ENCODE assay signal across 19 mouse cellular contexts in genomic region chr17:28286133-28286532, GRCm38 (mm10). TPM values are rescaled to one million over a fixed set of nuclear protein-coding genes. Genes with fewer than 3 reads are reported as not detected.
DNase-seq lines count a peak whose midpoint lies in the region; ATAC-seq and TF ChIP-seq lines count a peak whose summit lies in the region.
"Had no signal": no experiment of that assay in that cellular context is flagged by ENCODE, and none has a peak within 500 bp of the region (broad histone marks: within the 10 kb centered on the region; RNA-seq: fewer than 3 reads in every experiment).

No protein-coding gene starts in this region.

- no peaks in the 10 kb centered on the region for H3K27me3 ChIP-seq in hindbrain, embryonic 10.5 days (ENCODE audit: insufficient read depth, poor library complexity, severe bottlenecking)
- no peaks in the 10 kb centered on the region for H3K27me3 ChIP-seq in hindbrain, postnatal 0 days (ENCODE audit: insufficient read depth, low read length)
- H3K27me3 ChIP-seq in midbrain, embryonic 10.5 days (ENCODE audit: low read depth, poor library complexity, severe bottlenecking): no peaks in the 10 kb centered on the region
- H3K27me3 ChIP-seq in midbrain, embryonic 14.5 days (ENCODE audit: control insufficient read depth, insufficient read depth, low read length): no peaks in the 10 kb centered on the region
- no peaks in the 10 kb centered on the region for H3K27me3 ChIP-seq in embryonic facial prominence, embryonic 10.5 days (replicated peaks; ENCODE audit: low read depth, poor library complexity, severe bottlenecking)
- no peaks in the 10 kb centered on the region for H3K27me3 ChIP-seq in limb, embryonic 13.5 days
- no peaks in the 10 kb centered on the region for H3K27me3 ChIP-seq in stomach, postnatal 0 days (ENCODE audit: control insufficient read depth, insufficient read depth, low read length)
- H3K27me3 ChIP-seq: embryonic facial prominence, embryonic 12.5 days; midbrain, embryonic 12.5 days had no signal

- H3K27ac ChIP-seq in hindbrain, embryonic 10.5 days: peak overlapping the region; percentile 72
- H3K27ac ChIP-seq in hindbrain, postnatal 0 days: no peak overlapping the region
- peak overlapping the region; percentile 2; the same call in 1 of the 2 replicates for H3K27ac ChIP-seq in midbrain, embryonic 10.5 days (replicated peaks)
- H3K27ac ChIP-seq in midbrain, embryonic 14.5 days (replicated peaks; ENCODE audit: low read depth, low read length): no peak overlapping the region
- H3K27ac ChIP-seq in embryonic facial prominence, embryonic 10.5 days (replicated peaks): peak overlapping the region; percentile 19; the same call in 1 of the 2 replicates
- H3K27ac ChIP-seq in limb, embryonic 13.5 days: no peak overlapping the region; the same call in 1 of the 2 replicates
- H3K27ac ChIP-seq in stomach, postnatal 0 days (replicated peaks): no peak overlapping the region
- H3K27ac ChIP-seq: embryonic facial prominence, embryonic 12.5 days; heart, embryonic 10.5 days; macrophage; midbrain, embryonic 12.5 days had no signal

- TF ChIP-seq EP300 in stomach, postnatal 0 days (optimal IDR thresholded peaks at IDR 0.05): no peak

- 86% methylated on average over 10 of the region's 10 CpGs for WGBS in hindbrain, embryonic 10.5 days
- 68% methylated on average over 10 of the region's 10 CpGs for WGBS in hindbrain, postnatal 0 days
- 87% methylated on average over 10 of the region's 10 CpGs for WGBS in midbrain, embryonic 10.5 days
- 86% methylated on average over 10 of the region's 10 CpGs for WGBS in midbrain, embryonic 14.5 days
- 82% methylated on average over 10 of the region's 10 CpGs for WGBS in embryonic facial prominence, embryonic 10.5 days
- 78% methylated on average over 10 of the region's 10 CpGs for WGBS in limb, embryonic 13.5 days
- 82% methylated on average over 10 of the region's 10 CpGs for WGBS in stomach, postnatal 0 days

- no peak for TF ChIP-seq CTCF in hindbrain, postnatal 0 days (IDR thresholded peaks at IDR 0.05; ENCODE audit: low read depth)
- TF ChIP-seq CTCF in stomach, postnatal 0 days (IDR thresholded peaks at IDR 0.05; ENCODE audit: low read depth): no peak

- no peak for DNase-seq in hindbrain, embryonic 10.5 days (ENCODE audit: low spot score)
- DNase-seq in hindbrain, postnatal 0 days (ENCODE audit: low spot score): no peak
- DNase-seq in midbrain, embryonic 10.5 days (ENCODE audit: low spot score): no peak
- DNase-seq in midbrain, embryonic 14.5 days: no peak
- no peak for DNase-seq in embryonic facial prominence, embryonic 10.5 days (ENCODE audit: low spot score)
- no peak for DNase-seq in stomach, postnatal 0 days (ENCODE audit: low spot score)
- DNase-seq: gastrocnemius, postnatal 25 days; heart, postnatal 10 days; kidney, postnatal 14 days; lung, adult 2 months; spleen, adult 18-20 months; thymus, adult 2 months had no signal

- peaks cover 43% of the 10 kb centered on the region for H3K4me1 ChIP-seq in hindbrain, embryonic 10.5 days (replicated peaks)
- peaks cover 7% of the 10 kb centered on the region; the same call in 1 of the 2 replicates for H3K4me1 ChIP-seq in hindbrain, postnatal 0 days (ENCODE audit: insufficient read depth, low read length)
- H3K4me1 ChIP-seq in midbrain, embryonic 10.5 days: peaks cover 29% of the 10 kb centered on the region
- no peaks in the 10 kb centered on the region; the same call in 1 of the 2 replicates for H3K4me1 ChIP-seq in midbrain, embryonic 14.5 days (ENCODE audit: control insufficient read depth, insufficient read depth, low read length)
- H3K4me1 ChIP-seq in embryonic facial prominence, embryonic 10.5 days: peaks cover 47% of the 10 kb centered on the region
- peaks cover 48% of the 10 kb centered on the region for H3K4me1 ChIP-seq in limb, embryonic 13.5 days
- no peaks in the 10 kb centered on the region for H3K4me1 ChIP-seq in stomach, postnatal 0 days (replicated peaks; ENCODE audit: control insufficient read depth, insufficient read depth)

- 0 out of 2 replicates have a peak, but pooled peaks cover 4% of the 10 kb centered on the region for H3K36me3 ChIP-seq in hindbrain, embryonic 10.5 days
- no peaks in the 10 kb centered on the region for H3K36me3 ChIP-seq in hindbrain, postnatal 0 days (ENCODE audit: insufficient read depth, low read length)
- no peaks in the 10 kb centered on the region for H3K36me3 ChIP-seq in midbrain, embryonic 10.5 days
- H3K36me3 ChIP-seq in midbrain, embryonic 14.5 days (ENCODE audit: control insufficient read depth, insufficient read depth, low read length): no peaks in the 10 kb centered on the region
- peaks cover 3% of the 10 kb centered on the region; the same call in 1 of the 2 replicates for H3K36me3 ChIP-seq in embryonic facial prominence, embryonic 10.5 days (replicated peaks)
- peaks cover 16% of the 10 kb centered on the region; the same call in 1 of the 2 replicates for H3K36me3 ChIP-seq in limb, embryonic 13.5 days
- no peaks in the 10 kb centered on the region for H3K36me3 ChIP-seq in stomach, postnatal 0 days (ENCODE audit: control insufficient read depth, insufficient read depth, low read length)
- H3K36me3 ChIP-seq: heart, embryonic 10.5 days; midbrain, embryonic 12.5 days had no signal

- no peak overlapping the region for H3K4me3 ChIP-seq in hindbrain, embryonic 10.5 days
- H3K4me3 ChIP-seq in hindbrain, postnatal 0 days (ENCODE audit: low read length): no peak overlapping the region
- no peak overlapping the region for H3K4me3 ChIP-seq in midbrain, embryonic 10.5 days
- H3K4me3 ChIP-seq in midbrain, embryonic 14.5 days (replicated peaks; ENCODE audit: low read depth, low read length): no peak overlapping the region
- no peak overlapping the region for H3K4me3 ChIP-seq in embryonic facial prominence, embryonic 10.5 days
- no peak overlapping the region for H3K4me3 ChIP-seq in limb, embryonic 13.5 days
- H3K4me3 ChIP-seq in stomach, postnatal 0 days (ENCODE audit: low read depth, low read length): no peak overlapping the region
- H3K4me3 ChIP-seq: embryonic facial prominence, embryonic 12.5 days; heart, embryonic 10.5 days; midbrain, embryonic 12.5 days had no signal

- no peak for ATAC-seq in hindbrain, postnatal 0 days
- ATAC-seq in midbrain, embryonic 14.5 days (ENCODE audit: low FRiP score, low TSS enrichment): no peak
- ATAC-seq in limb, embryonic 13.5 days (ENCODE audit: low FRiP score, low read depth): no peak
- ATAC-seq in stomach, postnatal 0 days (ENCODE audit: low FRiP score, low TSS enrichment): no peak
- ATAC-seq: CD4-positive, CD25-positive, alpha-beta regulatory T cell, adult 4 months had no signal

- H3K9me3 ChIP-seq in hindbrain, embryonic 10.5 days: no peaks in the 10 kb centered on the region
- no peaks in the 10 kb centered on the region for H3K9me3 ChIP-seq in hindbrain, postnatal 0 days (ENCODE audit: low read length)
- no peaks in the 10 kb centered on the region for H3K9me3 ChIP-seq in midbrain, embryonic 10.5 days (replicated peaks)
- H3K9me3 ChIP-seq in midbrain, embryonic 14.5 days (ENCODE audit: control insufficient read depth, low read length): no peaks in the 10 kb centered on the region
- no peaks in the 10 kb centered on the region for H3K9me3 ChIP-seq in embryonic facial prominence, embryonic 10.5 days
- H3K9me3 ChIP-seq in limb, embryonic 13.5 days: no peaks in the 10 kb centered on the region
- H3K9me3 ChIP-seq in stomach, postnatal 0 days (ENCODE audit: control insufficient read depth, low read length): no peaks in the 10 kb centered on the region
- H3K9me3 ChIP-seq: embryonic facial prominence, embryonic 12.5 days; heart, embryonic 10.5 days; midbrain, embryonic 12.5 days had no signal

- H3K9ac ChIP-seq in hindbrain, postnatal 0 days (replicated peaks; ENCODE audit: low read length): no peak overlapping the region
- no peak overlapping the region for H3K9ac ChIP-seq in midbrain, embryonic 14.5 days (replicated peaks; ENCODE audit: low read length)
- peak overlapping the region; percentile 51; the same call in 1 of the 2 replicates for H3K9ac ChIP-seq in limb, embryonic 13.5 days
- H3K9ac ChIP-seq in stomach, postnatal 0 days (ENCODE audit: low read length): no peak overlapping the region
- H3K9ac ChIP-seq: embryonic facial prominence, embryonic 12.5 days; midbrain, embryonic 12.5 days had no signal

- no peak overlapping the region for H3K4me2 ChIP-seq in hindbrain, postnatal 0 days (ENCODE audit: low read depth, low read length)
- H3K4me2 ChIP-seq in midbrain, embryonic 14.5 days (ENCODE audit: low read length): no peak overlapping the region
- no peak overlapping the region for H3K4me2 ChIP-seq in limb, embryonic 13.5 days (replicated peaks)
- H3K4me2 ChIP-seq in stomach, postnatal 0 days (replicated peaks; ENCODE audit: low read depth): no peak overlapping the region
- H3K4me2 ChIP-seq: embryonic facial prominence, embryonic 12.5 days; liver, embryonic 11.5 days; midbrain, embryonic 12.5 days had no signal

RNA-seq across cellular contexts. Expression of gene Fance, which starts 27.2 kb away (rescaled TPM):
- 32.6 and 32.9 TPM in 2 replicates for polyA plus RNA-seq in hindbrain, embryonic 10.5 days (2016; fragmentation: Nextera tagmentation; extraction: Ambion mirVana)
- total RNA-seq in hindbrain, postnatal 0 days (2014; rRNA removed): 38.7 and 46.5 TPM in 2 replicates
- polyA plus RNA-seq in hindbrain, postnatal 0 days (2015; fragmentation: Nextera tagmentation; extraction: Ambion mirVana): 23.6 and 27.2 TPM in 2 replicates
- polyA plus RNA-seq in midbrain, embryonic 10.5 days (2016; fragmentation: Nextera tagmentation; extraction: Ambion mirVana): 28.2 and 30.8 TPM in 2 replicates
- polyA plus RNA-seq in midbrain, embryonic 14.5 days (2014; fragmentation: Nextera tagmentation; extraction: Ambion mirVana): 19.5 and 24.3 TPM in 2 replicates
- polyA plus RNA-seq in embryonic facial prominence, embryonic 10.5 days (2016; fragmentation: Nextera tagmentation; extraction: Ambion mirVana): 28.4 and 30.9 TPM in 2 replicates
- 36.0 and 37.3 TPM in 2 replicates for polyA plus RNA-seq in limb, embryonic 13.5 days (2015; fragmentation: Nextera tagmentation; extraction: Ambion mirVana)
- 19.2 and 20.4 TPM in 2 replicates for polyA plus RNA-seq in stomach, postnatal 0 days (2015; fragmentation: Nextera tagmentation; extraction: Ambion mirVana)

RNA-seq across cellular contexts. Expression of gene Rpl10a, which starts 42.1 kb away (rescaled TPM):
- 439 and 483 TPM in 2 replicates for polyA plus RNA-seq in hindbrain, embryonic 10.5 days (2016; fragmentation: Nextera tagmentation; extraction: Ambion mirVana)
- 699 and 1,071 TPM in 2 replicates for total RNA-seq in hindbrain, postnatal 0 days (2014; rRNA removed)
- 337 and 355 TPM in 2 replicates for polyA plus RNA-seq in hindbrain, postnatal 0 days (2015; fragmentation: Nextera tagmentation; extraction: Ambion mirVana)
- 426 and 489 TPM in 2 replicates for polyA plus RNA-seq in midbrain, embryonic 10.5 days (2016; fragmentation: Nextera tagmentation; extraction: Ambion mirVana)
- polyA plus RNA-seq in midbrain, embryonic 14.5 days (2014; fragmentation: Nextera tagmentation; extraction: Ambion mirVana): 401 and 423 TPM in 2 replicates
- polyA plus RNA-seq in embryonic facial prominence, embryonic 10.5 days (2016; fragmentation: Nextera tagmentation; extraction: Ambion mirVana): 539 and 546 TPM in 2 replicates
- 580 and 609 TPM in 2 replicates for polyA plus RNA-seq in limb, embryonic 13.5 days (2015; fragmentation: Nextera tagmentation; extraction: Ambion mirVana)
- 491 and 514 TPM in 2 replicates for polyA plus RNA-seq in stomach, postnatal 0 days (2015; fragmentation: Nextera tagmentation; extraction: Ambion mirVana)

RNA-seq across cellular contexts. Expression of gene Ppard, which starts 53.6 kb away (rescaled TPM):
- 1.8 and 2.0 TPM in 2 replicates for polyA plus RNA-seq in hindbrain, embryonic 10.5 days (2016; fragmentation: Nextera tagmentation; extraction: Ambion mirVana)
- 16.4 and 16.6 TPM in 2 replicates for total RNA-seq in hindbrain, postnatal 0 days (2014; rRNA removed)
- polyA plus RNA-seq in hindbrain, postnatal 0 days (2015; fragmentation: Nextera tagmentation; extraction: Ambion mirVana): 1.4 and 1.7 TPM in 2 replicates
- 1.5 and 1.7 TPM in 2 replicates for polyA plus RNA-seq in midbrain, embryonic 10.5 days (2016; fragmentation: Nextera tagmentation; extraction: Ambion mirVana)
- 1.2 and 1.5 TPM in 2 replicates for polyA plus RNA-seq in midbrain, embryonic 14.5 days (2014; fragmentation: Nextera tagmentation; extraction: Ambion mirVana)
- 1.4 and 1.9 TPM in 2 replicates for polyA plus RNA-seq in embryonic facial prominence, embryonic 10.5 days (2016; fragmentation: Nextera tagmentation; extraction: Ambion mirVana)
- polyA plus RNA-seq in limb, embryonic 13.5 days (2015; fragmentation: Nextera tagmentation; extraction: Ambion mirVana): 3.0 and 3.4 TPM in 2 replicates
- 3.1 and 3.4 TPM in 2 replicates for polyA plus RNA-seq in stomach, postnatal 0 days (2015; fragmentation: Nextera tagmentation; extraction: Ambion mirVana)

Comparison
In these comparisons a context has a peak if more than half of its experiments do, and no peak if none do; other contexts are left out.
1. H3K27ac ChIP-seq: peak in hindbrain, embryonic 10.5 days (single experiment), midbrain, embryonic 10.5 days (single experiment) and embryonic facial prominence, embryonic 10.5 days (single experiment); none in hindbrain, postnatal 0 days (single experiment), midbrain, embryonic 14.5 days (single experiment), limb, embryonic 13.5 days (single experiment) and stomach, postnatal 0 days (single experiment).